Mouse (Mus musculus) erythroblast, embryonic 14.5 days (primary cell): Measurements from ENCODE around the gene 1810013L24Rik.

ENCODE experiments used
- GATA1 ChIP-seq: IDR thresholded peaks from 2 replicates; pipeline ENCODE4 v1.6.1; 2012; ENCODE audit warnings: low read length, inconsistent platforms, mixed read lengths
- TAL1 ChIP-seq: IDR thresholded peaks from 3 replicates; pipeline ENCODE4 v1.6.1; 2012; ENCODE audit warnings: low read length, inconsistent platforms, mixed read lengths

GRCm38 (mm10) chr16:8822586-8822985 is 7.3 kb upstream of the 1810013L24Rik start:
- TF ChIP-seq GATA1 (no peak), TAL1 (no peak)
